Mouse (Mus musculus): ENCODE results near the gene L3mbtl1.

GRCm38 (mm10) chr2:162914519-162914918, 28.8 kb upstream of the L3mbtl1 start:
- TF ChIP-seq EP300 (IDR thresholded peaks at IDR 0.05; ENCODE audit: low read depth), result no peak
- TF ChIP-seq CTCF (IDR thresholded peaks at IDR 0.05; ENCODE audit: low read depth), result peak; percentile 59

Measured in heart, postnatal 0 days (tissue).